Mouse (Mus musculus): ENCODE measurements around the gene Gstm7. TPM values are rescaled to one million over a fixed set of nuclear protein-coding genes. Genes with fewer than 3 reads are reported as not detected.

The Gstm7 gene
- total and polyA plus RNA-seq, 3 experiments, result 70.4 to 95.0 (median 80.5) TPM

DNA sequence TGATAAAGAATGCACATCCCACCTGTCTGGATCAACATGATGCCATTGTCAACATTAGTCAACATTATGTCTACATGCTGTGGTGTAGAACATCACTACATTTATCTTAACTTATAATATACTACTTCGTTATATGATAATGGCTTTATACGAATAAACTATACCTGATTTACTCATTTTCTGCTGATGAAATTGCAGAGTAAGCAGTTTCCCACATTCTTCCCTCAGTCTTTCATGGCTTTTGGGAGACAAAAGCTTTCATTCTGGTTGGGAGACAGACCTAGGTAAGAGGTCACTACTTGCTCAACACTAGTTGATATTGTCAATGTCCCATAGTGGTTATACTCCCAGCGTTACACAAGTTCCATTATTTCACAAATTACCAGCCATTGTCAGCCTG is 6.3 kb downstream of the Gstm7 start:
- no peak overlapping the region for H3K9ac ChIP-seq (ENCODE audit: low read depth, low read length)
- no peak overlapping the region for H3K4me3 ChIP-seq
- no peaks in the 10 kb centered on the region for H3K79me2 ChIP-seq (replicated peaks; ENCODE audit: control insufficient read depth, insufficient read depth, low read length)
- WGBS, result 88% methylated on average over 3 of the region's 3 CpGs
- TF ChIP-seq CTCF (IDR thresholded peaks at IDR 0.05) (no peak), POLR2A (IDR thresholded peaks at IDR 0.05; ENCODE audit: insufficient read depth, low read depth, low read length) (no peak), EP300 (IDR thresholded peaks at IDR 0.05; ENCODE audit: insufficient read depth, low read depth, low read length) (no peak)
- H3K27me3 ChIP-seq (ENCODE audit: control insufficient read depth, insufficient read depth, low read length), result no peaks in the 10 kb centered on the region
- intact Hi-C loops (cut with DNase I), result no loop called here
- no peak overlapping the region for H3K27ac ChIP-seq
- DNase-seq, result no peak
- no peaks in the 10 kb centered on the region for H3K36me3 ChIP-seq (ENCODE audit: control insufficient read depth, insufficient read depth, low read length)
- H3K4me1 ChIP-seq (ENCODE audit: control insufficient read depth, insufficient read depth, low read length), result no peaks in the 10 kb centered on the region

DNA sequence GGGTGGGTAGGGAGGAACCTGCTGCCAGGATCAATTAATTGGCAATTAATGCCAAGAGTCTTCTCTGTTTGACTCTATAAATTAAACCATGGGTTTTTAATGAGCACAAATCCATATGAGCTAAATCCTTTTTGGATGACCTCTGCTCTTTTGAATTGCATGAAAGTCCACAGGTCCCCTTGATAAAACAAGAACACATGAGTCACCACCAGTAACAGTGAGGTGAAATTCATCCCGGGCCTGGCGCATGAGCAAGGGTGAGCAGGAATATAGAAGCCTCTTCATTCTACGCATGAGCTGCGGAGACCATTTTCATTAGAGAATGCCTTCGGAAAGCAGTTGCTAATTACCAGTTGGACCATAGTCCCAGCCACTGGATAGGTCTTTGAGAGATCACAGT is 11.3 kb downstream of the Gstm7 start:
- TF ChIP-seq EP300 (IDR thresholded peaks at IDR 0.05; ENCODE audit: insufficient read depth, low read depth, low read length) (no peak), CTCF (IDR thresholded peaks at IDR 0.05) (no peak), POLR2A (IDR thresholded peaks at IDR 0.05; ENCODE audit: insufficient read depth, low read depth, low read length) (no peak)
- 93% methylated on average over 5 of the region's 5 CpGs for WGBS
- no peak overlapping the region for H3K27ac ChIP-seq
- no peak for DNase-seq
- no peaks in the 10 kb centered on the region for H3K36me3 ChIP-seq (ENCODE audit: control insufficient read depth, insufficient read depth, low read length)
- H3K9ac ChIP-seq (ENCODE audit: low read depth, low read length), result no peak overlapping the region
- H3K4me3 ChIP-seq, result no peak overlapping the region
- no peaks in the 10 kb centered on the region for H3K79me2 ChIP-seq (replicated peaks; ENCODE audit: control insufficient read depth, insufficient read depth, low read length)
- intact Hi-C loops (cut with DNase I), result no loop called here
- H3K27me3 ChIP-seq (ENCODE audit: control insufficient read depth, insufficient read depth, low read length), result no peaks in the 10 kb centered on the region
- no peaks in the 10 kb centered on the region for H3K4me1 ChIP-seq (ENCODE audit: control insufficient read depth, insufficient read depth, low read length)

DNA sequence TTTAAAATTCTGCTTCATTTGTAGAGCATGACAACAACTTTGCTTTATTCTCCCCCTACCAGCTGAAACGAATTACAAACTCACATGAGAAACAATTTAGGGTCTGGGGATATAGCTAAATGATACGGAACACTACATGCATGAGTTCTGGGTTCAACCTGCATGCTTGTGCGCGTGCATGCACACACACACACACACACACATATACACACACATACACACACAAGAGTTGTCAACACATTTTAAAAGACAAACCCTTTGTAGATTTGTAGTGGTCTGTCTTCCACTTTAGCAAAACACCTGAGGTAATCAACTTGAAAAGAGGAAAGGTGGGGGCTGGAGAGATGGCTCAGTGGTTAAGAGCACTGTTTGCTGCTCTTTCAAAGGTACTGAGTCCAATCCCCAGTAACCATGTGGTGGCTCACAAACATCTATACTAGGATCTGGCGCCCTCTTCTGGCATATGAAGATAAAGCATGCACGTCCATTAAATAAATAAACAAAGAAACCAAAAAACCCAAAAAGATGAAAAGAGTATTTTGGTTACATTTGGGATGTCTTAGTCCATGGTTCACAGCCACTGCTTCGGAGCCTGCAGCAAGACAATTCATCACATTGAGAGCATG is 13.7 kb downstream of the Gstm7 start:
- no peak overlapping the region for H3K27ac ChIP-seq
- H3K36me3 ChIP-seq (ENCODE audit: control insufficient read depth, insufficient read depth, low read length), result no peaks in the 10 kb centered on the region
- DNase-seq, result peak in 1 of 2 experiments; percentile 42
- TF ChIP-seq CTCF (IDR thresholded peaks at IDR 0.05), result peak; percentile 88
- TF ChIP-seq POLR2A (IDR thresholded peaks at IDR 0.05; ENCODE audit: insufficient read depth, low read depth, low read length), result no peak
- no peaks in the 10 kb centered on the region for H3K27me3 ChIP-seq (ENCODE audit: control insufficient read depth, insufficient read depth, low read length)
- intact Hi-C loops (cut with DNase I), result loop anchor here (1.0 kb wide), 2 partner anchors 51 to 143 kb away; no protein-coding TSS in a partner anchor
- H3K4me3 ChIP-seq, result no peak overlapping the region
- H3K4me1 ChIP-seq (ENCODE audit: control insufficient read depth, insufficient read depth, low read length), result no peaks in the 10 kb centered on the region
- H3K9ac ChIP-seq (ENCODE audit: low read depth, low read length), result no peak overlapping the region
- 59% methylated on average over 7 of the region's 7 CpGs for WGBS
- H3K79me2 ChIP-seq (replicated peaks; ENCODE audit: control insufficient read depth, insufficient read depth, low read length), result no peaks in the 10 kb centered on the region

DNA sequence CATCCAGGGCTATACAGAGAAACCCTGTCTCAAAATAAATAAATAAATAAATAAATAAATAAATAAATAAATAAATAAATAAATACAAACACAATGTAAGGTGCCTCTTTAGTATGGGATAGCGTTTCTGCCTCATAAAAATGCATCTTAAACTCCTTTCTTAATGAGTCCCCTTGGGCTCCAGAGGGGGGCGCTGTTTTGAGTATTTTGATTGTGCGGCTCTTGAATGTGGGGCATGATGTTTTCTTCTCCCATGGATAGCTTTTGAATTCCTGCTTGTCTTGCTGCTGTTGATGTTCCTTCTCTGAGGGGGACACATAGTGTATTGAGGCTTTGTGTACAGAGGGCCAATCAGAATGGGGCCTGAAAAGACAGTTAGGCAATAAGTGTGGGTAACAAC is 14.5 kb downstream of the Gstm7 start:
- Histone ChIP-seq H3K27ac (no peak overlapping the region), H3K9ac (ENCODE audit: low read depth, low read length) (no peak overlapping the region), H3K79me2 (replicated peaks; ENCODE audit: control insufficient read depth, insufficient read depth, low read length) (no peaks in the 10 kb centered on the region), H3K4me1 (ENCODE audit: control insufficient read depth, insufficient read depth, low read length) (no peaks in the 10 kb centered on the region), H3K36me3 (ENCODE audit: control insufficient read depth, insufficient read depth, low read length) (no peaks in the 10 kb centered on the region), H3K27me3 (ENCODE audit: control insufficient read depth, insufficient read depth, low read length) (no peaks in the 10 kb centered on the region), H3K4me3 (no peak overlapping the region)
- intact Hi-C loops (cut with DNase I), result loop anchor here (1.0 kb wide), 1 partner anchor 50 kb away; no protein-coding TSS in a partner anchor
- no peak for TF ChIP-seq EP300 (IDR thresholded peaks at IDR 0.05; ENCODE audit: insufficient read depth, low read depth, low read length)
- TF ChIP-seq CTCF (IDR thresholded peaks at IDR 0.05), result peak; percentile 53
- TF ChIP-seq POLR2A (IDR thresholded peaks at IDR 0.05; ENCODE audit: insufficient read depth, low read depth, low read length), result no peak
- WGBS, result 79% methylated on average over 3 of the region's 3 CpGs
- DNase-seq, result no peak

DNA sequence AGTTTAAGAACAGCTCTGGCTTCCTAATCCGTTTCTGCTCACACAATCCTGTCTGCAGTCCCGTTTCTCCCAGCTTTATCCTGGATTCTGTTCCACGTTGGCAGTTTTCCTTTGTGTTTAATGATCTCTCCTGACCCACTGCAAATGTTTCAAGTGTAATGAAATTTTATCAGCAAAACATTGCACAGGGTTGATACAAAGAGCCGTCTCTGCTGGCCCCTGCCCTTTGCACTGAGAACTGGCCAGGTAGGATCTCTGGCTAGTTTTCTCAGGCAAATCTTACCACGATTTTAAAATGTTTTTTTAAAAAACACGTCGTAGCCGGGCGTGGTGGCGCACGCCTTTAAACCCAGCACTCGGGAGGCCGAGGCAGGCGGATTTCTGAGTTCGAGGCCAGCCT is 14.9 kb downstream of the Gstm7 start:
- Histone ChIP-seq H3K9ac (ENCODE audit: low read depth, low read length) (no peak overlapping the region), H3K4me3 (no peak overlapping the region), H3K27me3 (ENCODE audit: control insufficient read depth, insufficient read depth, low read length) (no peaks in the 10 kb centered on the region), H3K79me2 (replicated peaks; ENCODE audit: control insufficient read depth, insufficient read depth, low read length) (no peaks in the 10 kb centered on the region), H3K36me3 (ENCODE audit: control insufficient read depth, insufficient read depth, low read length) (no peaks in the 10 kb centered on the region), H3K4me1 (ENCODE audit: control insufficient read depth, insufficient read depth, low read length) (no peaks in the 10 kb centered on the region), H3K27ac (no peak overlapping the region)
- DNase-seq, result no peak
- intact Hi-C loops (cut with DNase I), result loop anchor here (1.0 kb wide), 1 partner anchor 49 kb away; no protein-coding TSS in a partner anchor
- TF ChIP-seq EP300 (IDR thresholded peaks at IDR 0.05; ENCODE audit: insufficient read depth, low read depth, low read length) (no peak), POLR2A (IDR thresholded peaks at IDR 0.05; ENCODE audit: insufficient read depth, low read depth, low read length) (no peak), CTCF (IDR thresholded peaks at IDR 0.05) (no peak)
- WGBS, result 77% methylated on average over 15 of the region's 15 CpGs

DNA sequence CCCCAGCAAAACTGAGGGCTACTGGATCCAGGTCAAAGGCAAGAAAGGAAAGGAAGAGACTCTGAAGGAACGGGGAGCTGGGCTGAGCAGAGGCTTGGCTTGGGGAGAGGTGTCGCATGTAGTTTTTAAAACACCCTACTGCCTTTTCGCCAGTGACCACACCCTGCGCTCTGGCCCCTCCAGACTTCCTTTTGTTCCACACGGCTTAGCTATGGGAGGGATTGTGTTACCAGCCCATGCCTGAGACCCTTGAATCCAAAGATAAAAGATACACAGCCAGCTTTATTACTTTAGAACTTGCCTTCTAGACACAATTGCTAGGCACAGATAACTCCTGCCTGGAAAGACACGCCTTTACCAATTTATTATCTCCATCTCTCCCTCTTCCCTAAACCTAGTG is 25.7 kb downstream of the Gstm7 start:
- no peak for DNase-seq
- intact Hi-C loops (cut with DNase I), result no loop called here
- no peak overlapping the region for H3K27ac ChIP-seq
- WGBS, result 57% methylated on average over 6 of the region's 6 CpGs
- no peaks in the 10 kb centered on the region for H3K27me3 ChIP-seq (ENCODE audit: control insufficient read depth, insufficient read depth, low read length)
- no peaks in the 10 kb centered on the region for H3K4me1 ChIP-seq (ENCODE audit: control insufficient read depth, insufficient read depth, low read length)
- TF ChIP-seq POLR2A (IDR thresholded peaks at IDR 0.05; ENCODE audit: insufficient read depth, low read depth, low read length) (no peak), EP300 (IDR thresholded peaks at IDR 0.05; ENCODE audit: insufficient read depth, low read depth, low read length) (no peak)
- H3K4me3 ChIP-seq, result no peak overlapping the region
- H3K36me3 ChIP-seq (ENCODE audit: control insufficient read depth, insufficient read depth, low read length), result no peaks in the 10 kb centered on the region
- no peaks in the 10 kb centered on the region for H3K79me2 ChIP-seq (replicated peaks; ENCODE audit: control insufficient read depth, insufficient read depth, low read length)
- no peak overlapping the region for H3K9ac ChIP-seq (ENCODE audit: low read depth, low read length)

All from heart, adult 2 months (tissue).